Mouse (Mus musculus): ENCODE data around the gene H2-M11. TPM values are rescaled to one million over a fixed set of nuclear protein-coding genes. Genes with fewer than 3 reads are reported as not detected.

Gene H2-M11
- not detected for total RNA-seq (2021)

- intact Hi-C loops (cut with DNase I), result no loop called here
These were observed at the start of gene H2-M11 for GRCm38 (mm10) chr17:36546775-36547174. Gene H2-M11, plus strand, starts transcription at chr17:36547075.

GRCm38 (mm10) chr17:36500435-36500834, 46.4 kb upstream of the H2-M11 start:
- intact Hi-C loops (cut with DNase I), result no loop called here
- no peak for DNase-seq (ENCODE audit: low spot score in 2 of 2)

More at GRCm38 (mm10) chr17:36546775-36547174, at the start of gene H2-M11:
- no peak for DNase-seq (ENCODE audit: low spot score in 2 of 2)

GRCm38 (mm10) chr17:36503910-36504309, 43.0 kb upstream of the H2-M11 start:
- no peak for DNase-seq (ENCODE audit: low spot score in 2 of 2)
- intact Hi-C loops (cut with DNase I), result no loop called here

Other genes starting within 250 kb of the H2-M11 start
- gene H2-M10.1, start 220.9 kb upstream of the H2-M11 start, total RNA-seq (2021), result not detected
- gene H2-M10.3, start 178.7 kb upstream of the H2-M11 start, total RNA-seq (2021), result not detected
- not detected for gene H2-M10.4, start 84.7 kb upstream of the H2-M11 start, total RNA-seq (2021)
- not detected for gene H2-M9, start 95.6 kb downstream of the H2-M11 start, total RNA-seq (2021)
- gene H2-M1, start 125.1 kb downstream of the H2-M11 start, total RNA-seq (2021), result not detected
- not detected for gene H2-M10.5, start 225.8 kb downstream of the H2-M11 start, total RNA-seq (2021)